Mouse (Mus musculus) retina, postnatal 1 day (tissue): ENCODE data around the gene Tcirg1.
A peak's percentile ranks its signal among the peaks of the same experiment; 100 is the strongest.

Experiments used
- DNase-seq: peaks from one replicate; pipeline ENCODE4 v3.0.0-alpha.2; 2012

Tcirg1 gene

DNA sequence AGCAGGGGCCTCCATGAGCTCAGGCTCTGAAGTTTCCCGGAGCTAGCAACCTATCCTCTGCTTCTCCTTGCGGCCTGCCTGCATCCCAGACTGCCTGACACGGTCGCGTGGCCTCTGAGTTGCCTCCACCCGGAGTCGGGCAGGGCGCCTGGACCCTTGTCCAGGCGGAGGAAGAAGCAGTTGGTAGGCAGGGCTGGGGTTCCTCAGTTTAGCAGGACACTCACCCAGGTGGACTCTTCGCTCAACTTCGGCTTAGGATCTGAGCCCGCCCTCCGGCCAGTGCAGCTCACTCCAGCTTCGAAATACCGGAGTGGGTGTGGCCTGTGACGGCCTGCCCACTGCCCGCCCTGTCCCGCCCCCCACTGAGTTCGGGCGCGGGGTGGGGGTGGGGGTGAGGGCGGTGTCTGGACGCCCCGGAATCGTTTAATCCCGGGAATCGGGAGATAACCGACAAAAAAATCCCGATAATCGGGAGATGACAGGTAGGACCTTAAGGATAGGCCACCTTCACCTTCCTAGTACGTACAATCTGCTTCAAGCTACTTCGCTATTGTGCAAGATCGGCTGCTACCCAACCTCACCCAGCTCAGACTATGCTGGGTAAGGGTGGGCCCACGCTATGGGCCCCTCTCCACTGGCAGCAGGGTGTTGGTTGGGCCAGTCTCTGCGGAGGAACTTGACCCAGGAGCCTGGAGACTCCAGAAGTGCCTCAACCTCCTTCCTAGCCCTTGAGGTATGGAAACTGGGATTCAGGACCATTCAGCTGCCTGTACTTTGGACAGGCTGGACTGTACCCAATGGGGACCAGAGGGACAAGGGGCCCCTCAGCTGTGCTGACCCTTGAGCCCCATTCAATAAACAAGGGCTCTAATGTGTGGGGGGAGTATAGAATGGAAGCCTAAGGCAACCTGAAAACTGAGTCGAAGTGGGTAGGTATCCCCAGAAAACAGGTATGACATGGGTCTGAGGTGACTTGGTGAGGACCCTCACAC lies at the start of gene Tcirg1:
Tcirg1 (minus strand) TSS at position 339 of the 992 bp plus-strand sequence.
- DNase-seq, result peak; percentile 66

- DNase-seq, result peak; percentile 18
Observed at GRCm38 (mm10) chr19:3955804-3956203, 48.9 kb upstream of the Tcirg1 start.

GRCm38 (mm10) chr19:3955033-3955432 lies 48.1 kb upstream of the Tcirg1 start:
- DNase-seq, result no peak

DNA sequence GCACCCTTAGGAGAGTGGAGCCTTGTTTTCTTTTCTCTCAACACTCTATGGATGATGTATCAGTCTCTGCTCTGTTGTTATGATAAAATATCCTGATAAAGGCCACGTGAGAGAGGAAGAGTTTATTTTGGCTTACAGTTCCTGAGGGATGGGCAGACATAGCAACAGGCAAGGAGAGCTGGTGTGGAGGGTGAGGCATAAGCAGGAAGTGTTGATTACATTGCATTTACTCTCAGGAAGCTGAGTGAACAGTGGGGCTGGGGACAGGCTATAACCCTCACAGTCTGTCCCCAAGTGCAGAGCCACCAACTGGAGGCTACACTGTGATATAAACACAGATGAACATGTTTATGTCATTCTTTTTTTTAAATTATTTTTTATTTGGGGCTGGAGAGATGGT lies 45.2 kb upstream of the Tcirg1 start:
- DNase-seq, result no peak

GRCm38 (mm10) chr19:3951461-3951860 lies 44.5 kb upstream of the Tcirg1 start:
- no peak for DNase-seq

DNA sequence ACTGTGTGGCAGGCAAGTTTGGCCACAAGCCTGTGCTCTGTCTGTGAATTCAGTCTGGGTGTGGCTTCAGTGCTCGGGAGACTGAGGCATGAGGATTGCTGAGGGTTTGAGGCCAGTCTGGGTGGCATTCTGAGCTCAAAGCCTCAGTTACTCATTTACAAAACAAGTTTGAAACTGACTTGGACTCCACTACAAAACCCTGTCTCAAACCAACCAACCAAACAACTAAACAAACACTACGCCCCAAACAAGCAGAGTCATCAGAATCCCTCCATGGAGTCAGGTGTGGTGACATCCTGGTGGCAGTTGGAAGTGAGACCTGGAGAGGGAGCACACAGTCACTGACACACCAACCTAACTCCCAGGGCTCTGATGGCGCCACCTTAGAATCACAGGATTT lies 43.4 kb upstream of the Tcirg1 start:
- DNase-seq, result no peak

DNA sequence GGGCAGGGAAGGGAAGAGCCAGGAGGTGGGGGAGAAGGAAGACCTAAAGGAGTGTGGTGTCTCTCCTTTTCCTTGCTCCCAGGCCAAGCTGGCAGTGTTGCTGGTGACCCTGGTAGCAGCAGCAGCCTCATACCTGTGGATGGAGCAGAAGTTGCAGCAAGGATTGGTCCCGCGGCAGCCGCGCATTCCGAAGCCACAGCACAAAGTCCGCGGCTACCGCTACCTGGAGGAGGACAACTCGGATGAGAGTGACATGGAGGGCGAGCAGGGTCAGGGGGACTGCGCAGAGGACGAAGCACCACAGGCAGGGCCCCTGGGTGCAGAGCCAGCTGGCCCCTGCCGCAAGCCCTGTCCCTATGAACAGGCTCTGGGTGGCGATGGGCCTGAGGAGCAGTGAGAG lies 41.6 kb upstream of the Tcirg1 start:
- DNase-seq, result no peak

DNA sequence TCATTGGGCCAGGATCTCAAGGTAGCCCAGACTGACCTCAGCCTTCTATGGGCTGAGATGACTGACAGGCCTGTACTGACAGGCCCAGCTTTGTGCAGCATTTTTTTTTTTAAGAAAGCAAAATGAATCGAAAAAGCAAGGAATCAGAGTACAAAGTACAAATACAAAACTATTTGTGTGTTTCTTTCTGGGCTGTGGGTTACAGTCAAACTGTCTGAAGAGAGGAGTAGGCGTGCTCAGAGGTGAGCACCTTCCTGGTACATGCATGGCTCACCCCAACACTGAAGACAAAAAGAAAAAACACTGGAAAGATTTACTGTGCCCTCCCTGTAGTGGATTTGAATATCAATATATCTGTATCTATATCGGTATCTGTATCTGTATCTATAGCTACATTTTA lies 40.9 kb upstream of the Tcirg1 start:
- DNase-seq, result no peak

DNA sequence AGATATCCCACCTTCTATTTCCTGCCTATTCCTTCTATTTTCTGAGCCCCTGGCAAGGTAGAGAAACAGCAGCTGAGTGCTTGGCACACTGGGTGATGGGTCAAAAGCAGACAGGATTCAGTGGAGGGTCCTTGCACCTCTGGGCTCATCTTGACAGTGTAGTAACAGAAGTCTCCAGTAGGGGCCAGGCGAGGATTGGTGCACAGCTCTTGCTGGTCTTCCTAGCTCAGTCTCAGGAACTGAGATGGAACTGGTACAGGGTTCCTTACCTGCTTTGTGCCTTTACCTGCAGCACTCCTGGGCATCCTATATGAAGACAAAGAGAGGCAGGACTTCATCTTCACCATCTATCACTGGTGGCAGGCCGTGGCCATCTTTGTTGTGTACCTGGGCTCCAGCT lies 39.8 kb upstream of the Tcirg1 start:
- DNase-seq, result peak; percentile 80

GRCm38 (mm10) chr19:3945872-3946564 lies 39.1 kb upstream of the Tcirg1 start:
- no peak for DNase-seq

GRCm38 (mm10) chr19:3942986-3943735 lies 36.2 kb upstream of the Tcirg1 start:
- DNase-seq, result no peak

DNA sequence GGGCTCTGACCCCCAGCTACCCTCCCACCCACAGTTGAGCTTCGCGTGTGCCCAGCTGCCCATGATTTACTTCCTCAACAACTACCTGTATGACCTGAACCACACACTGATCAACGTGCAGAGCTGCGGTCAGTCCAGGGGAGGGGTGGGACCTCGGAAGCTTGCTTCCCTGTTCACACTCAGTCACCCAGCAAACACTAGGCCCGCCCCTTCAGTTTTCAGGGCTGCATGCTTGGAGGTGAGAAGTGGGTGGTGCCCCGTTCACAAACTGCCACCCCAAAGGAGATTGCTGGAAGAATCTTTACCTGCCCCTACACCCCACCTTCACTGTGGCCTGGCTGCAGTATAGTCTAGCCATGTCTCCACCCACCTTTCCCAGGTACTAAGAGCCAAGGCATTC lies 35.4 kb upstream of the Tcirg1 start:
- DNase-seq, result no peak

- DNase-seq, result peak; percentile 67
Observed at GRCm38 (mm10) chr19:3935896-3936850, 29.2 kb upstream of the Tcirg1 start.

- DNase-seq, result peak; percentile 84
Observed at GRCm38 (mm10) chr19:3935032-3935895, 28.3 kb upstream of the Tcirg1 start, which contains the start of gene Unc93b1. Gene Unc93b1, plus strand, starts transcription at chr19:3935186.

DNA sequence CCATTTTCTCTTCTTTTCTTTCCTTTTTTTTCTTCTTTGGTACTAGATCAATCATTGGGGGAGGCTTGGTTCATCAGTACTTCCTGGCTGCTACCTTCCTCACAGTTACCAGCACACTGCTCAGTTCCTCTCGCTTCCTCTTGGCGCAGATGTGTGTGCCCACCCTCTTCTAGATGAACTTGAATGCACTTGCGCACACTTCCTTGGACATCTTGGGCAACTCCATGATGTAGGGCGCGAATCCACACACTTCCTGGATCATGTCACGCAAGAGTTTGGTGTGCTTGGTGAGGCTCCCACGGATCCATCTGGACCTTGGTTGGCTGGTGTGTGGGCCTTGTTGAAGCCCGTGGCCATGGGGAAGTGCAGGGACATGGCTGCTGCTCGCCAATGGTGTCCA lies 24.8 kb upstream of the Tcirg1 start:
- no peak for DNase-seq

GRCm38 (mm10) chr19:3930262-3931057 lies 23.5 kb upstream of the Tcirg1 start:
- peak; percentile 26 for DNase-seq

DNA sequence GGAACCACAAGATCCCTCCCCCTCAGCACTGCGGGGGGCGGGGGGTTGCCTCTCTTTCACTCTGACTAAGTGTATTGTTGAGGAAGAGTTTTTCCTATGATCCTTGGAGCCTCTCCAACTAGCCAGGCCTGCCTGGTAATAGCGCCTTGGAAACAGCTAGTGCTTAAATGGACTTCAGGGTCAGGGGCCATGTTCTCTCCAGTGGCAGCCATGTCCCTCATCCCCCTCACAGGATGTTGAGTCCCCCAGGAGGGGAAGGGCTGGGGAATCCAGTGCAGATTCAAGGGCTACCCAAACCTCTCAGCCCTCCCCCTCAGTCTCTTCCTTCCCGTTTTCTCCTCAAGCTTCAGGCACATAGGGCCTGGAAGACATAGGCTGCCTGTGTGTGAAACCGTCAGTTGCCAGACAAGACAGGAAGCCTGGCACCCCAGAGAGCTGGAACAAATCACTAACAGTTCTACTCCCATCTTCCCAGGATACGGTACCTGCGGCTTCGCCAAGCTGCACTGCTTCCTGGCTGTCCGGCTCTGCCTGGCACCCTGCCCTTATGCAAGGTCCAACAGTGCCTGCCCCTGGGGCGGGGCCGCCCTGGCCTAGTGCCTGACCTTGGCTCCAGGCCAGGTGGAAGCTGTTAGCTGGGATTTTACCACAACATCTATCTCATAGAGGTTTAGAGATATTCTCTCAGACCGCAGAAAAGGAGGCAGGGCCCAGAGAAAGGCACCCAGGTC lies 22.4 kb upstream of the Tcirg1 start, which contains the start of gene Aldh3b1:
Aldh3b1 (minus strand) TSS at position 598 of the 731 bp plus-strand sequence.
- peak; percentile 22 for DNase-seq

- no peak for DNase-seq
Observed at GRCm38 (mm10) chr19:3928779-3929178, 21.8 kb upstream of the Tcirg1 start.

DNA sequence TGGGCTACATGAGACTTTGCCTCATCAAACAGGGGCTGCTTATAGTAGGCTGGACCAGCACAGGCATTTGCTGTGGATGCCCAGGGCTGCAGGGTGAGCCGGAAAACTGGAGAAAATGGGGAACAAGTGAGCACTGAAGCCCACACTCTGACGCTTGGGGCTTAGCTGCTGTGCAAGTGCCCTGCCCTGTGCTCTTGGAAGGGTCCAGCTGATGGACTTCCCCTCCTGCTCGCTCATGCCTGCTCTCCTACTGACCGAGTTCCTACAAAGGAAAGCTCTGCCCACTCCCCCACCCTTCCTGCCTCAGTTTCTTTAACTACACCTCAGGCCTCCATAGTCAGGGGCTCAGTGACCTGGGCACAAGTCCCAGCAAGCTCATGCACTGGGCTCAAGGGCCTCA lies 21.1 kb upstream of the Tcirg1 start:
- DNase-seq, result no peak
